Mouse (Mus musculus) spleen, adult 2 months (tissue): ENCODE results near the gene Mesp1. TPM values are rescaled to one million over a fixed set of nuclear protein-coding genes. Genes with fewer than 3 reads are reported as not detected.
"Not testable (repeated sequence)": the region's sequence is repeated elsewhere in the genome, so short reads cannot be mapped to it uniquely, and the experiment has no call there.

Experiments
- DNase-seq, 2 experiments: peaks; one replicate each; pipeline versions ENCODE4 v3.0.0 to v3.0.0-alpha.2; 2012 to 2021; ENCODE audit warnings: low spot score in 2 of 2, low read depth in 1 of 2
- H3K27ac ChIP-seq: fragments of 200-500 bp; 2 replicates; pipeline ENCODE4 v1.5.1; 2012; ENCODE audit warnings: low read length, inconsistent platforms; ENCODE audit not compliant: insufficient read depth
- H3K27me3 ChIP-seq: fragments of 200-500 bp; 2 replicates; pipeline ENCODE4 v1.6.1; 2012; ENCODE audit warnings: mild to moderate bottlenecking, moderate library complexity, low read length, inconsistent platforms; ENCODE audit not compliant: control insufficient read depth, insufficient read depth
- H3K36me3 ChIP-seq: fragments of 200-500 bp; 2 replicates; pipeline ENCODE4 v1.6.1; 2012; ENCODE audit warnings: mild to moderate bottlenecking, low read length, inconsistent platforms; ENCODE audit not compliant: control insufficient read depth, insufficient read depth
- H3K4me1 ChIP-seq: fragments of 200-500 bp; 2 replicates; pipeline ENCODE4 v1.6.1; 2011; ENCODE audit warnings: inconsistent platforms; ENCODE audit not compliant: control insufficient read depth, insufficient read depth, insufficient read length
- H3K4me3 ChIP-seq: fragments of 200-500 bp; 2 replicates; pipeline ENCODE4 v1.5.1; 2011; ENCODE audit warnings: mild to moderate bottlenecking, inconsistent platforms; ENCODE audit not compliant: insufficient read depth, insufficient read length; ENCODE audit errors: extremely low read depth
- CTCF ChIP-seq: fragments of 200-500 bp; IDR thresholded peaks from 2 replicates; pipeline ENCODE4 v1.5.1; 2011; ENCODE audit warnings: mild to moderate bottlenecking, inconsistent platforms; ENCODE audit not compliant: insufficient read depth, insufficient read length, insufficient replicate concordance; ENCODE audit errors: extremely low read depth
- POLR2A ChIP-seq: fragments of 200-500 bp; IDR thresholded peaks from 2 replicates; pipeline ENCODE4 v1.6.1; 2011; ENCODE audit warnings: low read depth, low read length, inconsistent platforms
- WGBS: fragments of 180-500 bp; shearing (Covaris S2); methylation state at CpG from one replicate; pipeline ENCODE4 v1.1.7; 2018; 5-methylcytosine and 5-hydroxymethylcytosine counted together
- polyA plus RNA-seq: library from polyadenylated mRNA; depleted of rRNA; stranded (reverse); fragments of >200 nt; gene quantifications from 2 replicates; pipeline ENCODE4 v1.2.3, GENCODE M21; 2012

The Mesp1 gene
- polyA plus RNA-seq, 1 experiment = not detected

DNA sequence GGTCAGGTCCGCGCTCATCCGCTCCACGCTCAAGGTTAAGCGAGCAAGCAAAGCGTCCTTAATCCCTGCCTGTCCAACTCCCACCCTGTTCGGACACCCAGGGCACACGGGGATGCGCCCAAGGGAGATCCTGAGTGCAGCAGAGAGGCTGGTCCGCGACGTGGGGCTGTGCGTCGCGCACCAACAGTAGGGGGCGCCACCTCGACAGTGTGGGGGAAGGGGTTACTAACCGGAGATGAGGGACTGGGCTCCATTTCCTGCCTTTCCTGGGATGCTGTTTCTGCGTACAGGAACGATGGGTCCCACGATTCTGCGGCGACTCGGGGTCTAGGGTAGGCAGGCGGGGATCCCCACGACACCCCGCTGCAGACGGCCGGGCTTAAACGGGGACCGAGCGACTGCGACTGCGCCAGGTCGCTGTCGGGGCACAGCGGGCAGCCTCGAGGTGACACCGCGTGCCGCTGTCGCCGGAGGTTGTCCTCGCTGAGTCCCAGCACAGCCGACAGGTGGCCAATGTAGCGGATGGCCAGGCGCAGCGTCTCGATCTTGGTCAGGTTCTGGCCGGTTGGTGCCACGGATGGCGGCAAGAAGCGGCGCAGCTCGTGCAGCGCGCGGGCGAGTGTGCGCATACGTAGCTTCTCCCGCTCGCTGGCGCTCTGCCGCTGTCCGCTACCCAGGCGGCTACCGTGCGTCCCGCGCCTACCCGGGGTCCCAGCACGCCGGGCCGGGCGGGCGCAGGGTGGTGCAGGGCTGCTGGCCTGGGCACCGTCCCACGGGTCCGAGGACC is 760 bp downstream of the Mesp1 start:
- H3K4me1 ChIP-seq = peaks cover 8% of the 10 kb centered on the region; the same call in 1 of the 2 replicates
- WGBS = 5% methylated on average over 80 of the region's 80 CpGs
- TF ChIP-seq CTCF (peak; percentile 21; the same call in 1 of the 2 replicates), POLR2A (no peak)
- no peak for DNase-seq
- H3K27me3 ChIP-seq = peaks cover 11% of the 10 kb centered on the region
- peak overlapping the region; percentile 11; the same call in 1 of the 2 replicates for H3K4me3 ChIP-seq
- H3K27ac ChIP-seq = no peak overlapping the region
- no peaks in the 10 kb centered on the region for H3K36me3 ChIP-seq

DNA sequence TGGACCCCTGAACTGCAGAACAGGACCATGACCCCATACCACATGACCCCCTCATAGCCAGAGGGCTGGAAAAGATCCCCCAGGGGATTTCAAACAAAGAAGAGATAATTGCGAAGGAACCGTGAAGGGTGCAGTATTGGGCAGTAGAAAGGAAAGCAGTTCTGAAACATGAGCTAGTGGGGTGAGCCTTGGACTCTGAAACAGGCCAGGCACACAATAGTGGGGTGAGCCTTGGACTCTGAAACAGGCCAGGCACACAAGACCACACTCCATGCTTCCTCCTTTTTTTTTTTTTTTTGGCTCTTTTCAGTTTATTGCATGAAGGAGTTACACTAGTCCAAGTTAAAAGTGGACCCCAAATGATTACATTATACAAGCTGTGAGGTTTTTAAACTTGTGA is 3.8 kb downstream of the Mesp1 start:
- WGBS = 86% methylated on average over 2 of the region's 2 CpGs
- H3K36me3 ChIP-seq, H3K4me1 ChIP-seq, DNase-seq, H3K27ac ChIP-seq, H3K4me3 ChIP-seq: not testable (repeated sequence)
- peaks cover 11% of the 10 kb centered on the region for H3K27me3 ChIP-seq

DNA sequence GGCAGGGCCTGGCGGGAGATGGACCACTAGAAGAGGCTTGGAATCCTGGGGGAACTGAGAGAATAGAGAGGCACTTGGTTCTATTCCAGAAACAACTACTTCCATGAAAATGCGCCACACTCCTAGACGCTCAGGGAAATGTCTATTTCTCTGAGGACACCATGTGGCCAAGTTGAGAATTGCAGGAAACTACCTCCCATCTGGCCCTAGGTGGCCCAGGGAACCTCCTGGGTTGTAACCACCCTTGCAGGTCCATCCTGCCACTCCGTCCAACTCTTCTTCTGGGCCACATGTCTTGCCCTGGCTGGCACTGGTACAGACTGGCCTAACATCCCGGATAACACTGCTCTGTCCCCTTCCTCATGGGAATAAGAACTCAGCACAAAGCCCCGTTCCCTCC is 7.3 kb downstream of the Mesp1 start:
- TF ChIP-seq POLR2A (no peak), CTCF (no peak; the same call in 1 of the 2 replicates)
- no peaks in the 10 kb centered on the region for H3K36me3 ChIP-seq
- no peak overlapping the region for H3K4me3 ChIP-seq
- 34% methylated on average over 6 of the region's 6 CpGs for WGBS
- H3K27me3 ChIP-seq = no peaks in the 10 kb centered on the region; the same call in 1 of the 2 replicates
- DNase-seq = peak in 1 of 2 experiments; percentile 41
- H3K4me1 ChIP-seq = no peaks in the 10 kb centered on the region
- no peak overlapping the region for H3K27ac ChIP-seq

DNA sequence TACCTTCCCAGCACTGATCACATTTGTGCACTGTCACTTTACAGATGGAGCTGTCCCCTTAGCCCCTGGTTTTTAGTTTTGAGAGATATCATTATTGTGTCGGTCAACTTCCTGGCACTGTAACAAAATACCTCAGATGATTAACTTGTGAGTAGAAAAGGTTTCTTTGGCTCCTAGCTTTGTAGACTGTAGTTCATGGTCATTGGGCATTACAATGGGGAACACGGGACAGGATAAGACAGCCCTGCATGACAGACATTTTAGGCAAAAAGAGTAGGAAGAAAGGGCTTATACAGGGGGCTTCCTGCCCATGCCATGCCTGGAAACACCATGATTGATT is 11.1 kb downstream of the Mesp1 start:
- no peak overlapping the region for H3K4me3 ChIP-seq
- 86% methylated on average over 2 of the region's 2 CpGs for WGBS
- H3K27ac ChIP-seq = no peak overlapping the region
- no peak for TF ChIP-seq CTCF
- no peak for TF ChIP-seq POLR2A
- no peaks in the 10 kb centered on the region for H3K27me3 ChIP-seq
- H3K36me3 ChIP-seq = no peaks in the 10 kb centered on the region
- no peak for DNase-seq
- no peaks in the 10 kb centered on the region for H3K4me1 ChIP-seq

DNA sequence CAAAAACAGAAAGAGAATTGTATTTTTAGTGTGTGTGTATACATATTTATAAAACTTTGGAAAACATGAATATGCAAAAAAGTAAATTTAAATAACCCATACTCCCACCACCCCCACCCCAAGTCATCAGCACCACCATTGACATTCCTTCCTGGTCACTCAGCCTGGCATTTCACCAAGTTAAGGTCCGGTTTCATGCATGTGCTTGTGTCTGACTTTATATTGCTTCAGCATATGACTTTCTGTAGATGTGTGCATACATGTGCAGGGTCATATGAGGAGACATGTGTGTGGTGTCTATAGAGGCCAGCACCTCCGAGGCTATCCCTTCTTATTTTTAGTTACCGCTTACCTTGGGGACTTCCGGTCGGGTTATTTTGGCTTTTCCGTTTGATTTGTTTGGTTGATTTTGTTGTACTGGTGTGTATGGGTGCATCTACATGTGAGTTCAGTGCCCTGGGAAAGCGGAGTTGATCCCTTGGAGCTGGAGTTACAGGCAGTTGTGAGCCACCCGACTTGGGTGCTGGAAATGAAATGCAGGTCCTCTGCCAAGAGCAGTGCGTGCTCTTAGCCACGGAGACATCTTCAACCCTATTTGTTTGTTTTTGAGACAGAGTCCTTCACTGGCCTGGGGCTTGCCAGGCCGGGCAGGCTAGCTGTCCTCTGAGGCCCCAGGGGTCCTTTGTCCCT is 11.6 kb downstream of the Mesp1 start:
- Histone ChIP-seq H3K27me3 (no peaks in the 10 kb centered on the region), H3K4me3 (no peak overlapping the region), H3K4me1 (no peaks in the 10 kb centered on the region), H3K27ac (no peak overlapping the region), H3K36me3 (no peaks in the 10 kb centered on the region)
- TF ChIP-seq CTCF (no peak), POLR2A (no peak)
- 90% methylated on average over 11 of the region's 11 CpGs for WGBS
- DNase-seq = no peak

DNA sequence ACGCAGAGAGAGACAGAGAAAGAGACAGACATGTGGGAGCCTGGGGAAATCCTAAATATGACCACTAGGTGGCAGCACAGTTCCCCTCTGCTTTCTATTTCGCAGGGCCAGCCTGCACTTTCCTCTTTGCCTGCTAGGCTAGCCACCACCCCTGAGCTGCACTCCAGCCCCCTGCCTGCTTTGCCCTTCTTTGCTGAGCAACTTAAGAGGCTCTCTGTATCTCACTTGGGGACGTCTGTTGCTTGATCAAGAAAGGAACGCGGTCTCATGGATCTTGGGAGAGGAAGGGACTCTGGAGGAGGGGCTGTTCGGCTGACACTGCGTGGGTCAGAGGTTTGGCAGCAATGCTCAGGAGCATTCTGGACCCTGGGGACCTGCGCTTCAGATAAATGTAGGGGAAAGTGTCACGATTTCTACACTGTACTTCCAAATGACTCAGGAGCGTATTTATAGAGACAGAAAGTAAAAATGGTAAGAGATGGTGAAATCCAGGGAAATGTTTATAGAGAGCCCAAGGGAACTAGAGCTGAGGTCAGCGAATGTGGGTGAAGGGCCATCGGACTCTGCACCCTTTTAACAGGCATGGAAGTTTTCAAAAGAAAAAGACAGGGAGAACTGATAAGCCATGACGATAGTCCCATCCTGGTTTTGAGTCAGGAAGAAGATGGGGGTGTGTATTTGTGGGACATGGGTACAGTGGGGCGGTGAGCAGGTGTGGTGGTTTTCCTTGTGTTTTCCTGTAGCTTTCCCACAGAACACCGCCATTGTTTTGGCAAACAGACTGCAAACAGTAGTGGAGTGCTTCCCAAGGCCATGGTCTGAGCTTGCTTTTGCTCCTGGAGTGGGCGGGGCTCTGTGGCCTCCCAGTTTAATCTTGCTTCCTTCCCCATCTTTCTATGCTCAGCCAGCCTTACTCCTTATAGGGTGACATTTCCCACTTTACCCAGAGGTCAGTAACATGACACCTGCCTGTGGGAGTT is 12.7 kb downstream of the Mesp1 start:
- DNase-seq = peak; percentile 21 to 56
- H3K27ac ChIP-seq = no peak overlapping the region
- WGBS = 38% methylated on average over 16 of the region's 16 CpGs

More for the DNA sequence above, 12.7 kb downstream of the Mesp1 start:
- Histone ChIP-seq H3K36me3 (no peaks in the 10 kb centered on the region), H3K4me1 (no peaks in the 10 kb centered on the region), H3K4me3 (no peak overlapping the region; the same call in 1 of the 2 replicates), H3K27me3 (no peaks in the 10 kb centered on the region)
- no peak for TF ChIP-seq POLR2A
- TF ChIP-seq CTCF = peak; percentile 79; the same call in 1 of the 2 replicates
